Mouse (Mus musculus) heart, embryonic 13.5 days (tissue): ENCODE results near the gene Angel1. TPM values are rescaled to one million over a fixed set of nuclear protein-coding genes. Genes with fewer than 3 reads are reported as not detected.

Experiments used
- ATAC-seq: fragments of 200-750 bp; cut with Nextera tagmentation; 2 replicates; pipeline ENCODE4 v1.8.0; 2017; ENCODE audit warnings: moderate TSS enrichment; ENCODE audit not compliant: insufficient number of reproducible peaks, low FRiP score, low TSS enrichment; ENCODE audit errors: extremely low read depth
- H3K27ac ChIP-seq: fragments of 300-500 bp; sonication (generic); replicated peaks from 2 replicates; pipeline ENCODE4 v1.5.1; 2015; ENCODE audit warnings: moderate library complexity, mild to moderate bottlenecking, inconsistent platforms
- H3K27me3 ChIP-seq: fragments of 300-500 bp; sonication (generic); replicated peaks from 2 replicates; pipeline ENCODE4 v1.6.1; 2015; ENCODE audit warnings: mild to moderate bottlenecking, inconsistent platforms
- H3K36me3 ChIP-seq: fragments of 300-500 bp; sonication (generic); 2 replicates; pipeline ENCODE4 v1.6.1; 2015; ENCODE audit warnings: mild to moderate bottlenecking, inconsistent platforms
- H3K4me1 ChIP-seq: fragments of 300-500 bp; sonication (generic); 2 replicates; pipeline ENCODE4 v1.6.1; 2015; ENCODE audit warnings: inconsistent platforms
- H3K4me2 ChIP-seq: fragments of 300-500 bp; sonication (generic); 2 replicates; pipeline ENCODE4 v1.6.1; 2015; ENCODE audit warnings: inconsistent platforms, mild to moderate bottlenecking, moderate library complexity
- H3K4me3 ChIP-seq: fragments of 300-500 bp; sonication (generic); 2 replicates; pipeline ENCODE4 v1.5.1; 2015; ENCODE audit warnings: moderate library complexity, mild to moderate bottlenecking, inconsistent platforms
- H3K9ac ChIP-seq: fragments of 300-500 bp; sonication (generic); 2 replicates; pipeline ENCODE4 v1.6.1; 2015; ENCODE audit warnings: inconsistent platforms, mild to moderate bottlenecking, moderate library complexity
- H3K9me3 ChIP-seq: fragments of 300-500 bp; sonication (generic); 2 replicates; pipeline ENCODE4 v1.6.1; 2016; ENCODE audit warnings: inconsistent platforms
- WGBS: fragments of 180-500 bp; shearing (Covaris S2); methylation state at CpG from one replicate; pipeline ENCODE4 v1.1.7; 2015; ENCODE audit warnings: mixed read lengths; 5-methylcytosine and 5-hydroxymethylcytosine counted together
- polyA plus RNA-seq: library from polyadenylated mRNA; unstranded; fragments of >200 nt; fragmentation: Nextera tagmentation; extraction: Ambion mirVana; gene quantifications from 2 replicates; pipeline ENCODE4 v1.2.1, GENCODE M21; 2015

Angel1 gene
- 9.6 TPM in 2 replicates for polyA plus RNA-seq

- no peaks in the 10 kb centered on the region for H3K9me3 ChIP-seq
- WGBS: under 1% methylated on average over 44 of the region's 44 CpGs
- peak within 1 kb of the TSS; percentile 97 for H3K4me2 ChIP-seq
- peaks cover 46% of the 10 kb centered on the region for H3K4me1 ChIP-seq
- peak within 1 kb of the TSS; percentile 70 for H3K27ac ChIP-seq
- no peaks in the 10 kb centered on the region for H3K27me3 ChIP-seq
- peaks cover 7% of the 10 kb centered on the region; the same call in 1 of the 2 replicates for H3K36me3 ChIP-seq
- peak within 1 kb of the TSS; percentile 84 for H3K4me3 ChIP-seq
- ATAC-seq: peak; percentile 86
- H3K9ac ChIP-seq: peak within 1 kb of the TSS; percentile 90
These were observed at the start of gene Angel1 for GRCm38 (mm10) chr12:86726120-86726640. Angel1 (minus strand) TSS chr12:86726460.

- no peaks in the 10 kb centered on the region for H3K9me3 ChIP-seq
- no peaks in the 10 kb centered on the region for H3K36me3 ChIP-seq
- 45% methylated on average over 7 of the region's 7 CpGs for WGBS
- no peaks in the 10 kb centered on the region for H3K27me3 ChIP-seq
- ATAC-seq: no peak
- peak overlapping the region; percentile 60 for H3K27ac ChIP-seq
- peak overlapping the region; percentile 55 for H3K9ac ChIP-seq
- no peak overlapping the region for H3K4me2 ChIP-seq
- no peak overlapping the region for H3K4me3 ChIP-seq
- H3K4me1 ChIP-seq: peaks cover 26% of the 10 kb centered on the region
These were observed 49.5 kb upstream of the Angel1 start for GRCm38 (mm10) chr12:86775561-86776280.

GRCm38 (mm10) chr12:86772551-86772950 is 46.3 kb upstream of the Angel1 start:
- Histone ChIP-seq H3K4me3 (no peak overlapping the region), H3K9ac (no peak overlapping the region), H3K9me3 (no peaks in the 10 kb centered on the region), H3K27ac (no peak overlapping the region), H3K36me3 (no peaks in the 10 kb centered on the region), H3K4me2 (no peak overlapping the region), H3K27me3 (no peaks in the 10 kb centered on the region), H3K4me1 (peaks cover 43% of the 10 kb centered on the region)
- 30% methylated on average over 3 of the region's 3 CpGs for WGBS
- no peak for ATAC-seq

GRCm38 (mm10) chr12:86771823-86772427 is 45.7 kb upstream of the Angel1 start:
- WGBS: 12% methylated on average over 12 of the region's 12 CpGs
- no peaks in the 10 kb centered on the region for H3K36me3 ChIP-seq
- ATAC-seq: no peak
- no peaks in the 10 kb centered on the region for H3K9me3 ChIP-seq
- no peak overlapping the region for H3K4me3 ChIP-seq
- no peak overlapping the region for H3K9ac ChIP-seq
- H3K27me3 ChIP-seq: no peaks in the 10 kb centered on the region
- no peak overlapping the region for H3K27ac ChIP-seq
- no peak overlapping the region for H3K4me2 ChIP-seq
- H3K4me1 ChIP-seq: peaks cover 43% of the 10 kb centered on the region

- H3K4me3 ChIP-seq: no peak overlapping the region
- no peak overlapping the region for H3K9ac ChIP-seq
- H3K9me3 ChIP-seq: no peaks in the 10 kb centered on the region
- 28% methylated on average over 3 of the region's 3 CpGs for WGBS
- H3K27me3 ChIP-seq: no peaks in the 10 kb centered on the region
- peaks cover 35% of the 10 kb centered on the region for H3K4me1 ChIP-seq
- H3K27ac ChIP-seq: peak overlapping the region; percentile 61; the same call in 1 of the 2 replicates
- no peak for ATAC-seq
- H3K36me3 ChIP-seq: no peaks in the 10 kb centered on the region
- H3K4me2 ChIP-seq: no peak overlapping the region
These were observed 44.7 kb upstream of the Angel1 start for GRCm38 (mm10) chr12:86770927-86771326.

GRCm38 (mm10) chr12:86770261-86770670 is 44.0 kb upstream of the Angel1 start:
- ATAC-seq: no peak
- H3K9ac ChIP-seq: no peak overlapping the region

GRCm38 (mm10) chr12:86769819-86770218 is 43.6 kb upstream of the Angel1 start:
- no peak overlapping the region for H3K4me3 ChIP-seq
- no peaks in the 10 kb centered on the region for H3K27me3 ChIP-seq
- H3K36me3 ChIP-seq: no peaks in the 10 kb centered on the region
- no peaks in the 10 kb centered on the region for H3K9me3 ChIP-seq
- no peak overlapping the region for H3K4me2 ChIP-seq
- peak overlapping the region; percentile 61 for H3K27ac ChIP-seq
- H3K9ac ChIP-seq: no peak overlapping the region
- H3K4me1 ChIP-seq: peaks cover 26% of the 10 kb centered on the region
- ATAC-seq: no peak

More at GRCm38 (mm10) chr12:86770261-86770670, 44.0 kb upstream of the Angel1 start:
- peaks cover 29% of the 10 kb centered on the region for H3K4me1 ChIP-seq
- no peaks in the 10 kb centered on the region for H3K27me3 ChIP-seq
- no peak overlapping the region for H3K4me3 ChIP-seq
- no peak overlapping the region for H3K4me2 ChIP-seq
- H3K27ac ChIP-seq: peak overlapping the region; percentile 61
- H3K36me3 ChIP-seq: no peaks in the 10 kb centered on the region
- WGBS: 22% methylated on average over 4 of the region's 4 CpGs
- no peaks in the 10 kb centered on the region for H3K9me3 ChIP-seq

GRCm38 (mm10) chr12:86768986-86769580 is 42.8 kb upstream of the Angel1 start:
- Histone ChIP-seq H3K4me2 (no peak overlapping the region), H3K9me3 (no peaks in the 10 kb centered on the region), H3K4me3 (no peak overlapping the region), H3K9ac (no peak overlapping the region), H3K36me3 (no peaks in the 10 kb centered on the region), H3K4me1 (peaks cover 26% of the 10 kb centered on the region), H3K27ac (no peak overlapping the region), H3K27me3 (no peaks in the 10 kb centered on the region)
- WGBS: 42% methylated on average over 4 of the region's 4 CpGs
- no peak for ATAC-seq

- no peak overlapping the region; the same call in 1 of the 2 replicates for H3K9ac ChIP-seq
- no peaks in the 10 kb centered on the region for H3K36me3 ChIP-seq
- H3K27me3 ChIP-seq: no peaks in the 10 kb centered on the region
- no peaks in the 10 kb centered on the region for H3K9me3 ChIP-seq
- H3K4me2 ChIP-seq: peak overlapping the region; percentile 11; the same call in 1 of the 2 replicates
- 31% methylated on average over 20 of the region's 20 CpGs for WGBS
- no peak for ATAC-seq
- H3K4me3 ChIP-seq: no peak overlapping the region
- no peak overlapping the region for H3K27ac ChIP-seq
- peaks cover 26% of the 10 kb centered on the region for H3K4me1 ChIP-seq
These were observed 41.8 kb upstream of the Angel1 start for GRCm38 (mm10) chr12:86767868-86768631.

- Histone ChIP-seq H3K27me3 (no peaks in the 10 kb centered on the region), H3K36me3 (no peaks in the 10 kb centered on the region), H3K9me3 (no peaks in the 10 kb centered on the region), H3K27ac (no peak overlapping the region), H3K4me2 (no peak overlapping the region), H3K4me3 (no peak overlapping the region), H3K4me1 (peaks cover 21% of the 10 kb centered on the region), H3K9ac (no peak overlapping the region)
- no peak for ATAC-seq
- 80% methylated on average over 8 of the region's 8 CpGs for WGBS
These were observed 40.2 kb upstream of the Angel1 start for GRCm38 (mm10) chr12:86766467-86766866.

GRCm38 (mm10) chr12:86764060-86764459 is 37.8 kb upstream of the Angel1 start:
- H3K4me2 ChIP-seq: no peak overlapping the region
- H3K9ac ChIP-seq: no peak overlapping the region
- H3K4me1 ChIP-seq: peaks cover 4% of the 10 kb centered on the region; the same call in 1 of the 2 replicates
- H3K27ac ChIP-seq: no peak overlapping the region
- no peak overlapping the region for H3K4me3 ChIP-seq
- H3K27me3 ChIP-seq: 0 out of 2 replicates have a peak, but pooled peaks cover 2% of the 10 kb centered on the region
- H3K9me3 ChIP-seq: peaks cover 6% of the 10 kb centered on the region
- WGBS: 55% methylated on average over 6 of the region's 6 CpGs
- no peak for ATAC-seq
- H3K36me3 ChIP-seq: no peaks in the 10 kb centered on the region
